In genomic region chr9:121249805-121250204, GRCm38 (mm10) we compare ENCODE assay signal across 11 mouse cellular contexts. TPM values are rescaled to one million over a fixed set of nuclear protein-coding genes. Genes with fewer than 3 reads are reported as not detected.
DNase-seq lines count a peak whose midpoint lies in the region; ATAC-seq and TF ChIP-seq lines count a peak whose summit lies in the region.
"Had no signal": no experiment of that assay in that cellular context is flagged by ENCODE, and none has a peak within 500 bp of the region (broad histone marks: within the 10 kb centered on the region; RNA-seq: fewer than 3 reads in every experiment).

No protein-coding gene starts in this region.

- H3K4me2 ChIP-seq in heart, embryonic 11.5 days, result no peak overlapping the region
- no peak overlapping the region for H3K4me2 ChIP-seq in liver, embryonic 12.5 days
- no peak overlapping the region for H3K4me2 ChIP-seq in forebrain, postnatal 0 days (ENCODE audit: low read depth)
- no peak overlapping the region for H3K4me2 ChIP-seq in forebrain, embryonic 15.5 days (replicated peaks)

- no peak overlapping the region for H3K9ac ChIP-seq in heart, embryonic 11.5 days (ENCODE audit: low read depth, low read length)
- H3K9ac ChIP-seq in liver, adult 2 months (ENCODE audit: low read depth, low read length), result no peak overlapping the region
- no peak overlapping the region for H3K9ac ChIP-seq in liver, embryonic 12.5 days
- no peak overlapping the region for H3K9ac ChIP-seq in forebrain, postnatal 0 days
- no peak overlapping the region for H3K9ac ChIP-seq in forebrain, embryonic 15.5 days (replicated peaks)

- no peak for TF ChIP-seq CTCF in liver, adult 2 months (IDR thresholded peaks at IDR 0.05; ENCODE audit: low read depth, low read length)
- no peak for TF ChIP-seq CTCF in forebrain, postnatal 0 days (IDR thresholded peaks at IDR 0.05; ENCODE audit: low read depth)

- TF ChIP-seq POLR2A in liver, adult 2 months (IDR thresholded peaks at IDR 0.05; ENCODE audit: extremely low read depth, insufficient read depth, low read length), result no peak

- ATAC-seq in heart, embryonic 11.5 days (replicated peaks; ENCODE audit: insufficient number of reproducible peaks, low FRiP score, low TSS enrichment), result no peak
- no peak for ATAC-seq in liver, embryonic 12.5 days
- no peak for ATAC-seq in forebrain, postnatal 0 days
- ATAC-seq in forebrain, embryonic 15.5 days (replicated peaks), result no peak

- H3K27me3 ChIP-seq in heart, embryonic 11.5 days (ENCODE audit: control insufficient read depth, insufficient read depth, low read length), result no peaks in the 10 kb centered on the region
- H3K27me3 ChIP-seq in liver, adult 2 months (ENCODE audit: control insufficient read depth, insufficient read depth, low read length), result no peaks in the 10 kb centered on the region
- H3K27me3 ChIP-seq in liver, embryonic 12.5 days (replicated peaks), result no peaks in the 10 kb centered on the region
- no peaks in the 10 kb centered on the region for H3K27me3 ChIP-seq in forebrain, postnatal 0 days (ENCODE audit: insufficient read depth, low read length)
- no peaks in the 10 kb centered on the region for H3K27me3 ChIP-seq in forebrain, embryonic 15.5 days

- WGBS in heart, embryonic 11.5 days (ENCODE audit: insufficient replicate concordance), result 32% methylated on average over 14 of the region's 14 CpGs
- 59% methylated on average over 14 of the region's 14 CpGs for WGBS in liver, adult 2 months
- WGBS in liver, embryonic 12.5 days (ENCODE audit: insufficient replicate concordance), result 24% methylated on average over 14 of the region's 14 CpGs
- WGBS in forebrain, postnatal 0 days, result 66% methylated on average over 14 of the region's 14 CpGs
- WGBS in forebrain, embryonic 15.5 days, result 68% methylated on average over 14 of the region's 14 CpGs

- H3K27ac ChIP-seq in heart, embryonic 11.5 days (ENCODE audit: low read depth, low read length), result no peak overlapping the region
- H3K27ac ChIP-seq in liver, adult 2 months (replicated peaks; ENCODE audit: insufficient read depth, low read depth, low read length), result no peak overlapping the region
- H3K27ac ChIP-seq in liver, embryonic 12.5 days, result no peak overlapping the region
- no peak overlapping the region for H3K27ac ChIP-seq in forebrain, postnatal 0 days (ENCODE audit: low read depth, low read length)
- H3K27ac ChIP-seq in forebrain, embryonic 15.5 days (replicated peaks), result no peak overlapping the region

- no peak overlapping the region for H3K4me3 ChIP-seq in heart, embryonic 11.5 days (ENCODE audit: low read depth, low read length)
- no peak overlapping the region for H3K4me3 ChIP-seq in liver, adult 2 months (ENCODE audit: insufficient read depth, low read depth, low read length)
- no peak overlapping the region for H3K4me3 ChIP-seq in liver, embryonic 12.5 days
- no peak overlapping the region for H3K4me3 ChIP-seq in forebrain, postnatal 0 days (ENCODE audit: low read depth, low read length)
- no peak overlapping the region for H3K4me3 ChIP-seq in forebrain, embryonic 15.5 days
- H3K4me3 ChIP-seq: myocyte had no signal

- peak; percentile 95 for DNase-seq in heart, adult 11 months
- peak; percentile 8 for DNase-seq in liver, adult 2 months (ENCODE audit: extremely low read depth, low read depth, low spot score)
- DNase-seq in gastrocnemius, adult 8-10 months (ENCODE audit: low spot score in 2 of 2), result peak; percentile 2
- peak; percentile 17 for DNase-seq in right cerebral cortex, postnatal 25 days
- DNase-seq in forebrain, postnatal 0 days, result no peak
- DNase-seq: embryo, embryonic 11 days; lung, postnatal 36 days had no signal

- H3K79me2 ChIP-seq in liver, adult 2 months (ENCODE audit: control insufficient read depth, insufficient read depth, low read length), result no peaks in the 10 kb centered on the region

- H3K9me3 ChIP-seq in heart, embryonic 11.5 days (replicated peaks; ENCODE audit: control insufficient read depth, low read length), result no peaks in the 10 kb centered on the region
- no peaks in the 10 kb centered on the region for H3K9me3 ChIP-seq in liver, embryonic 12.5 days (replicated peaks)
- no peaks in the 10 kb centered on the region for H3K9me3 ChIP-seq in forebrain, postnatal 0 days (ENCODE audit: low read length)
- H3K9me3 ChIP-seq in forebrain, embryonic 15.5 days, result no peaks in the 10 kb centered on the region

- H3K36me3 ChIP-seq in heart, embryonic 11.5 days (ENCODE audit: control insufficient read depth, insufficient read depth, low read length), result no peaks in the 10 kb centered on the region
- no peaks in the 10 kb centered on the region for H3K36me3 ChIP-seq in liver, adult 2 months (ENCODE audit: control insufficient read depth, insufficient read depth, low read length)
- no peaks in the 10 kb centered on the region for H3K36me3 ChIP-seq in liver, embryonic 12.5 days
- H3K36me3 ChIP-seq in forebrain, postnatal 0 days (ENCODE audit: insufficient read depth), result peaks cover 18% of the 10 kb centered on the region; the same call in 1 of the 2 replicates
- H3K36me3 ChIP-seq in forebrain, embryonic 15.5 days, result 0 out of 2 replicates have a peak, but pooled peaks cover 3% of the 10 kb centered on the region

- H3K4me1 ChIP-seq in heart, embryonic 11.5 days (ENCODE audit: control insufficient read depth, insufficient read depth, low read length), result no peaks in the 10 kb centered on the region
- no peaks in the 10 kb centered on the region for H3K4me1 ChIP-seq in liver, adult 2 months (ENCODE audit: control insufficient read depth, insufficient read depth, low read length)
- H3K4me1 ChIP-seq in liver, embryonic 12.5 days, result no peaks in the 10 kb centered on the region
- no peaks in the 10 kb centered on the region for H3K4me1 ChIP-seq in forebrain, postnatal 0 days (ENCODE audit: insufficient read depth)
- no peaks in the 10 kb centered on the region for H3K4me1 ChIP-seq in forebrain, embryonic 15.5 days

RNA-seq across cellular contexts. Expression of gene Ulk4, which starts 27.2 kb away (rescaled TPM):
- 101 and 106 TPM in 2 replicates for polyA plus RNA-seq in heart, embryonic 11.5 days (2014; fragmentation: Nextera tagmentation; extraction: Ambion mirVana)
- under 0.01 and 0.20 TPM in 2 replicates for total RNA-seq in liver, adult 2 months (2014; rRNA removed)
- polyA plus RNA-seq in liver, adult 2 months (2012; rRNA removed), result 0.07 and 0.24 TPM in 2 replicates
- 50.8 and 52.6 TPM in 2 replicates for polyA plus RNA-seq in liver, embryonic 12.5 days (2016; fragmentation: Nextera tagmentation; extraction: Ambion mirVana)
- total RNA-seq in gastrocnemius, adult 8-10 months (2022), result under 1 TPM in 1 of 4 experiments, not detected in 3; 0.44 TPM
- total RNA-seq in forebrain, postnatal 0 days (2014; rRNA removed), result 5.5 and 13.3 TPM in 2 replicates
- 104 and 105 TPM in 2 replicates for polyA plus RNA-seq in forebrain, postnatal 0 days (2015; fragmentation: Nextera tagmentation; extraction: Ambion mirVana)
- polyA plus RNA-seq in forebrain, embryonic 15.5 days (2015; fragmentation: Nextera tagmentation; extraction: Ambion mirVana), result 127 and 134 TPM in 2 replicates

RNA-seq across cellular contexts. Expression of gene Trak1, which starts 47.5 kb away (rescaled TPM):
- polyA plus RNA-seq in heart, embryonic 11.5 days (2014; fragmentation: Nextera tagmentation; extraction: Ambion mirVana), result 21.3 and 27.2 TPM in 2 replicates
- total RNA-seq in liver, adult 2 months (2014; rRNA removed), result 50.3 and 56.6 TPM in 2 replicates
- 58.8 and 61.2 TPM in 2 replicates for polyA plus RNA-seq in liver, adult 2 months (2012; rRNA removed)
- polyA plus RNA-seq in liver, embryonic 12.5 days (2016; fragmentation: Nextera tagmentation; extraction: Ambion mirVana), result 10.3 and 11.0 TPM in 2 replicates
- 100 to 1,000 TPM; 133 to 200 (median 169) TPM for total RNA-seq in gastrocnemius, adult 8-10 months (2022)
- total RNA-seq in forebrain, postnatal 0 days (2014; rRNA removed), result 115 and 116 TPM in 2 replicates
- polyA plus RNA-seq in forebrain, postnatal 0 days (2015; fragmentation: Nextera tagmentation; extraction: Ambion mirVana), result 46.2 and 61.8 TPM in 2 replicates
- polyA plus RNA-seq in forebrain, embryonic 15.5 days (2015; fragmentation: Nextera tagmentation; extraction: Ambion mirVana), result 75.8 and 78.7 TPM in 2 replicates

Comparison
In these comparisons a context has a peak if more than half of its experiments do, and no peak if none do; other contexts are left out.
1. RNA of gene Ulk4, which starts 27.2 kb away (polyA plus RNA-seq): 127 to 134 TPM in forebrain, embryonic 15.5 days, 104 to 105 TPM in forebrain, postnatal 0 days, 101 to 106 TPM in heart, embryonic 11.5 days and 50.8 to 52.6 TPM in liver, embryonic 12.5 days; 0.07 to 0.24 TPM in liver, adult 2 months; every median in the first group is over 10 times any median in the second.